Mouse (Mus musculus) brain, embryonic 14.5 days (tissue): Measurements from ENCODE around the gene Gm3854.

Source experiments
- CTCF ChIP-seq: fragments of 200-500 bp; IDR thresholded peaks from 2 replicates; pipeline ENCODE4 v1.5.1; 2012; ENCODE audit warnings: inconsistent platforms, mild to moderate bottlenecking, moderate library complexity, borderline replicate concordance; ENCODE audit not compliant: insufficient read depth, insufficient read length; ENCODE audit errors: extremely low read depth
- POLR2A ChIP-seq: fragments of 200-500 bp; IDR thresholded peaks from 2 replicates; pipeline ENCODE4 v1.6.1; 2012; ENCODE audit warnings: mild to moderate bottlenecking, inconsistent platforms, borderline replicate concordance; ENCODE audit not compliant: poor library complexity, insufficient read depth, insufficient read length, severe bottlenecking; ENCODE audit errors: extremely low read depth

- TF ChIP-seq CTCF (no peak), POLR2A (no peak)
Measured at GRCm38 (mm10) chr7:6369460-6369859, 25.9 kb downstream of the Gm3854 start.
